8 mouse cellular contexts compared by ENCODE assay signal in the genomic region with DNA sequence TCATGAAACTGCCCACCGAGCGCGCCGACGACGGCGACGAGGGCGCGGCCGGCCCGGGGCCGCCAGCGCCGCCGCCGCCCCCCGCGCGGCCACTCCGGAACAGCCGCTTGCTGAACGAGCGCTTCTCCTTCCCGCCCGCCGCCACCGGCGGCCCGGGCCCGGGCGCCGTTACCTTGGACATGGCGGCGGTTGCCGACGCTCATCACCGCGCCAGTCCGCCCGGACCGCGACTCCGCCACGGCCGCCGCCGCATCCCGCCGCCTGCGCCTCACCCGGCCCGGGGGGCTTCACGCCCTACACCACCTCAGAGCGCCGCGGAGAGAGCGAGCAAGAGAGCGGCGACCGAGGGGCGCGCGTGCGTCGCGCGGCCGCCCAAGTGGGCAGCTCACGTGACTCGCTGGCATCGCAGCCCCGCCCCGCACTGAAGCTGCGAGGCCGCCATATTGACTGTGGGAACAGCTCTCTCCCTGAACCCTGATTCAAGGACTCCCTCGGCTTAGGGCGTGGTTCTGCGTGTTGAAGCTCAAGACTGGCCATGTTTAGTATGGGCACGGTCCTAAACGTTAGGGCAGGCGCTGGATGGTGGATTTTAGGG. TPM values are rescaled to one million over a fixed set of nuclear protein-coding genes. Genes with fewer than 3 reads are reported as not detected.
DNase-seq lines count a peak whose midpoint lies in the region; ATAC-seq lines count a peak whose summit lies in the region.

A gene (minus strand): TSS at position 181 of the 595 bp plus-strand sequence.

- DNase-seq in adipocyte (ENCODE audit: low spot score) = peak; percentile 91
- peak; percentile 100 for DNase-seq in embryo, embryonic 10 days (ENCODE audit: low spot score)
- DNase-seq in gastrocnemius, postnatal 10 days = peak; percentile 90
- DNase-seq in induced T-regulatory cell, adult 2 months (ENCODE audit: low read depth) = peak; percentile 95
- peak; percentile 94 to 97 for DNase-seq in left cerebral cortex, adult 9 months (ENCODE audit: low spot score in 2 of 2)
- DNase-seq in right cerebral cortex, postnatal 14 days = peak; percentile 92
- peak; percentile 87 to 93 for DNase-seq in urinary bladder, postnatal 36 days (ENCODE audit: low spot score in 2 of 2)

- ATAC-seq in megakaryocyte progenitor cell, adult 5-6 weeks (replicated peaks; ENCODE audit: poor library complexity) = peak; percentile 96

RNA-seq across cellular contexts. Expression of the gene that starts here (rescaled TPM):
- 1 to 10 TPM; 4.2 to 5.6 TPM for total RNA-seq in gastrocnemius, postnatal 10 days (2021)
- total RNA-seq in megakaryocyte progenitor cell, adult 5-6 weeks (2015) = 10.9 and 11.4 TPM in 2 replicates
- total RNA-seq in megakaryocyte progenitor cell, adult 5-6 weeks (2017) = 7.7 and 7.9 TPM in 2 replicates

Comparison
In these comparisons a context has a peak if more than half of its experiments do, and no peak if none do; other contexts are left out.
1. Peak in every context shown above with its lines: DNase-seq and ATAC-seq.